Mouse (Mus musculus): ENCODE results near the gene Pex14.

DNA sequence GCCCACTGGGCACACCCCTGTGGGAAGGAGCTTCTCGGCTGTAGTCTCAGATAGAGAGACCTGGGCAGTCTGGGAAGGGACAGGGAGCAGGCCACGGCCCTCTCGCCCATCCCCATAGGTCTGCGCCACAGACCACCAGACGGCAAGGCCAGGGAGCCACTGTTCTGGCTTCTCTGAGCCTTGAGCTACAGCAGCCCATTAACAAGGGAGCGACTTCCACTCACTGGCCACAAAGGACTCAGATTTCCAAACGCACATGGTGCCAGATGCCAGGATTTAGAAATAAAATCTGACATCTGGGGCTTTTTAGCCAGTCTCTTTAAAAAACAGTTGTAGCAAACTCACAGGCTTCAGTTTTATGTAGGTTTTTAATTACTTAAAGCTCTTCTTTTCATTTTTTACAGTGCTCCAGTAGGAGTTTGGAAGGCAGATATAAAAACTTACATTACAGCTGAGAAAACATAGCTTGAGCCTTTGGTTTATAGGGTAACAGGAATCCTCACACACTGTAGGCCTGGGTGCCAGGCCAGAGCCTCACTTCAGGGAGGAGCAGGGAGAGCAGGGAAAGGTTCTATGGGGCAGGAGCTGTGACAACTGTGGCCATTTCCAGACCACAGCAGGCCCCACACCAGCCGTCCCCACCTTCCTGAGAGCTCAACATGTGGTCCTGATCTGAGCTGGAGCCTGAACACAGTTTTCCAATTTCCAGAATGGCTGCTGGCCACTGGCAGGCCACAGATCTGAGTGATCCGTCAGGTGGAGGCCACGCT lies 134.9 kb downstream of the Pex14 start:
- TF ChIP-seq POLR2A (IDR thresholded peaks at IDR 0.05; ENCODE audit: borderline replicate concordance, control insufficient read depth, low read depth, low read length): no peak
- no peak for TF ChIP-seq CTCF (IDR thresholded peaks at IDR 0.05; ENCODE audit: control insufficient read depth, insufficient read depth, low read length)

Data from bone marrow, adult 2 months (tissue).